Mouse (Mus musculus) erythroblast, embryonic 14.5 days (primary cell): ENCODE measurements around the gene Slc7a5. TPM values are rescaled to one million over a fixed set of nuclear protein-coding genes. Genes with fewer than 3 reads are reported as not detected.

Source experiments
- H3K27me3 ChIP-seq: 2 replicates; pipeline ENCODE4 v1.6.1; 2012; ENCODE audit warnings: inconsistent platforms; ENCODE audit not compliant: control insufficient read depth
- H3K36me3 ChIP-seq: 2 replicates; pipeline ENCODE4 v1.6.1; 2012; ENCODE audit warnings: mild to moderate bottlenecking, inconsistent platforms; ENCODE audit not compliant: control insufficient read depth
- H3K4me1 ChIP-seq: 2 replicates; pipeline ENCODE4 v1.6.1; 2012; ENCODE audit warnings: inconsistent platforms; ENCODE audit not compliant: control insufficient read depth
- H3K4me3 ChIP-seq: replicated peaks from 2 replicates; pipeline ENCODE3; 2012; ENCODE audit warnings: moderate library complexity, mild to moderate bottlenecking, inconsistent platforms
- H3K9me3 ChIP-seq: 2 replicates; pipeline ENCODE4 v1.6.1; 2012; ENCODE audit warnings: low read length, inconsistent platforms, mixed read lengths; ENCODE audit not compliant: control insufficient read depth
- GATA1 ChIP-seq: IDR thresholded peaks from 2 replicates; pipeline ENCODE4 v1.6.1; 2012; ENCODE audit warnings: low read length, inconsistent platforms, mixed read lengths
- TAL1 ChIP-seq: IDR thresholded peaks from 3 replicates; pipeline ENCODE4 v1.6.1; 2012; ENCODE audit warnings: low read length, inconsistent platforms, mixed read lengths
- polyA plus RNA-seq: library from polyadenylated mRNA; stranded (reverse); fragments of >175 nt; gene quantifications from 2 replicates; pipeline ENCODE4 v1.2.3, GENCODE M21; 2012

The Slc7a5 gene
- polyA plus RNA-seq, 1 experiment: 12.4 TPM

DNA sequence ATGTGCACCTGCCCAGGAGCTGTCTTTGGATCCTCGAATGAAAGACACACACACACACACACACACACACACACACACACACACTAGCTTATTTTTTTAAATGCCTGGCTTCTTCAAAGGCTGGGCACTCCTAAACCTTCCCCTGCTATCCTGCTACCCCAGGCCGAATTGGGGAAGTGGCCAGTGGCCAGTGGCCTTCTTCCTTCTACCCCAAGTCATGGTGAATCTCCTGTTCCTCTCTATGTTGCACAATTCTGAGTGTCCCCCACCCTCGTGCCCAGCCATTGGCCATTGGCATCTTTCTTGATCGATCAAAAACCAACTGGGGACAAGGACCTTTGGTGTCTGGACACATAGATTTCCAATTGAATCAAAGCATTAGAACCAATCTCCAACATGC, 22.6 kb upstream of the Slc7a5 start:
- no peak overlapping the region for H3K4me3 ChIP-seq
- no peak for TF ChIP-seq GATA1
- TF ChIP-seq TAL1: no peak
- peaks cover 4% of the 10 kb centered on the region; the same call in 1 of the 2 replicates for H3K4me1 ChIP-seq
- H3K27me3 ChIP-seq: no peaks in the 10 kb centered on the region
- no peaks in the 10 kb centered on the region for H3K9me3 ChIP-seq
- no peaks in the 10 kb centered on the region for H3K36me3 ChIP-seq

DNA sequence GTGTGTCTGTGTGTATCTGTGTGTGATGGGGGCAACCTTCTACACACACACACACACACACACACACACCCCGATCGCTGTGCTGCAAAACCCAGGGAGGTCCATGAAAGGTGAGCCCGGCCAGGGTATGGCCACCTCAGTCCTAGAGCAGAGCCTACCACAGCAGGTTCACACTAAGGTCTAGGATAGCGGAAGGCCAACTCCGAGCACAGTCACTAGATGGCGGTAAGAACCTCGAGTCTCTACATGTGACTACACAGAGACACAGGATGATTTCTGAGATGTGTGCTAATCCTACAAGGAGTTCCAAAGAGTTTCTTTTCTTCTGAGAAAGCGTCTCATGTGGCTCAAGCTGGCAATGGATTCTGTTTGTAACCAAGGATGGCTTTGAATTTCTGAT, 19.8 kb upstream of the Slc7a5 start:
- no peaks in the 10 kb centered on the region; the same call in 1 of the 2 replicates for H3K36me3 ChIP-seq
- no peak for TF ChIP-seq TAL1
- TF ChIP-seq GATA1: no peak
- H3K4me3 ChIP-seq: no peak overlapping the region
- no peaks in the 10 kb centered on the region; the same call in 1 of the 2 replicates for H3K4me1 ChIP-seq
- H3K27me3 ChIP-seq: no peaks in the 10 kb centered on the region
- H3K9me3 ChIP-seq: no peaks in the 10 kb centered on the region

DNA sequence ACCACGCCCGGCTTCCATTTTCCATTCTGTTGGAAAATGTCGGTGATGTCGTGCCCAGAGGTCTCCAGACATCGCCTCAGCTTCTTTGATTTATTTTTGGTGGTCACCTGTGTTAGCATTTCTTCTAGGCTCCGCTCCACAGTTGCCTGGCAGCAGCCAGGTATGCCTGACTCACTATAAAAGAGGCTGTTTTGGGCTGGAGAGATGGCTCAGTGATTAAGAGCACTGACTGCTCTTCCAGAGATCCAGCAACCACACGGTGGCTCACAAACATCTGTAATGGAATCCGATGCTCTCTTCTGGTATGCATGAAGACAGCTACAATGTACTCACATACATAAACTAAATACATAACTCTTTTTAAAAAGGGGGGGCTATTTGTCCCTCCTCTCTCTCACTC, 18.8 kb upstream of the Slc7a5 start:
- Histone ChIP-seq H3K27me3 (no peaks in the 10 kb centered on the region), H3K9me3 (no peaks in the 10 kb centered on the region), H3K4me1 (no peaks in the 10 kb centered on the region; the same call in 1 of the 2 replicates), H3K4me3 (no peak overlapping the region), H3K36me3 (no peaks in the 10 kb centered on the region; the same call in 1 of the 2 replicates)
- no peak for TF ChIP-seq TAL1
- TF ChIP-seq GATA1: no peak

- Histone ChIP-seq H3K36me3 (no peaks in the 10 kb centered on the region; the same call in 1 of the 2 replicates), H3K27me3 (no peaks in the 10 kb centered on the region), H3K4me3 (no peak overlapping the region), H3K9me3 (no peaks in the 10 kb centered on the region), H3K4me1 (no peaks in the 10 kb centered on the region; the same call in 1 of the 2 replicates)
- no peak for TF ChIP-seq TAL1
- no peak for TF ChIP-seq GATA1
These were observed 18.1 kb upstream of the Slc7a5 start for GRCm38 (mm10) chr8:121925624-121926023.

DNA sequence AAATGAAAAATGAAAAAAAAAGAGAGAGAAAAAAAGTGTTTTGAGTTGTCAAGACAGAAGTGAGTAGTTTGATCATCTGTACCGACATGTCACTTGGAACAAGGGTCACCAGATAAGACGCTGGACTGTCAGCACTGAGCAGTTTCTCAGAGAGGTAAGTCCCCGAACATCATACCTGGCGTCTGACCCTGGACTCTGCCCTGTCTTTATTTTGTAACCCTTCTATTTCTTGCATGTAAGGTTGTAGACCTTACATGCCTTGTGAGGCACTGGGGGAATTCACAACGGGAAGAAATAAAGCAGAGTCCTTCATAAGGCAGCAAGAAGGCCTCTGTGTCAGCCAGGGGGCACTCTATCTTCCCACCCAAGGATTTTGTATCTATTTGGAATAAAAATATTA, 17.2 kb upstream of the Slc7a5 start:
- Histone ChIP-seq H3K9me3 (no peaks in the 10 kb centered on the region), H3K36me3 (no peaks in the 10 kb centered on the region; the same call in 1 of the 2 replicates), H3K4me3 (no peak overlapping the region), H3K27me3 (no peaks in the 10 kb centered on the region), H3K4me1 (no peaks in the 10 kb centered on the region; the same call in 1 of the 2 replicates)
- TF ChIP-seq GATA1 (no peak), TAL1 (no peak)

- no peaks in the 10 kb centered on the region for H3K4me1 ChIP-seq
- H3K27me3 ChIP-seq: no peaks in the 10 kb centered on the region
- no peaks in the 10 kb centered on the region for H3K9me3 ChIP-seq
- no peak for TF ChIP-seq TAL1
- TF ChIP-seq GATA1: no peak
- no peak overlapping the region for H3K4me3 ChIP-seq
- H3K36me3 ChIP-seq: no peaks in the 10 kb centered on the region; the same call in 1 of the 2 replicates
These were observed 14.6 kb upstream of the Slc7a5 start for GRCm38 (mm10) chr8:121922101-121922500.

GRCm38 (mm10) chr8:121921582-121921981, 14.1 kb upstream of the Slc7a5 start:
- Histone ChIP-seq H3K4me3 (no peak overlapping the region), H3K27me3 (no peaks in the 10 kb centered on the region), H3K36me3 (no peaks in the 10 kb centered on the region; the same call in 1 of the 2 replicates), H3K9me3 (no peaks in the 10 kb centered on the region), H3K4me1 (no peaks in the 10 kb centered on the region)
- TF ChIP-seq TAL1: no peak
- TF ChIP-seq GATA1: no peak

- no peak for TF ChIP-seq TAL1
- no peak for TF ChIP-seq GATA1
- no peaks in the 10 kb centered on the region for H3K4me1 ChIP-seq
- H3K36me3 ChIP-seq: no peaks in the 10 kb centered on the region; the same call in 1 of the 2 replicates
- no peaks in the 10 kb centered on the region for H3K9me3 ChIP-seq
- H3K4me3 ChIP-seq: no peak overlapping the region
- H3K27me3 ChIP-seq: no peaks in the 10 kb centered on the region
These were observed 12.2 kb upstream of the Slc7a5 start for GRCm38 (mm10) chr8:121919731-121920130.

- no peaks in the 10 kb centered on the region for H3K27me3 ChIP-seq
- H3K4me1 ChIP-seq: no peaks in the 10 kb centered on the region; the same call in 1 of the 2 replicates
- H3K36me3 ChIP-seq: no peaks in the 10 kb centered on the region; the same call in 1 of the 2 replicates
- no peaks in the 10 kb centered on the region for H3K9me3 ChIP-seq
- TF ChIP-seq TAL1: no peak
- no peak for TF ChIP-seq GATA1
- no peak overlapping the region for H3K4me3 ChIP-seq
These were observed 11.7 kb upstream of the Slc7a5 start for GRCm38 (mm10) chr8:121919158-121919557.

- Histone ChIP-seq H3K9me3 (no peaks in the 10 kb centered on the region), H3K27me3 (no peaks in the 10 kb centered on the region), H3K36me3 (no peaks in the 10 kb centered on the region), H3K4me1 (peaks cover 43% of the 10 kb centered on the region), H3K4me3 (no peak overlapping the region)
- TF ChIP-seq TAL1: no peak
These were observed 5.9 kb upstream of the Slc7a5 start for GRCm38 (mm10) chr8:121913378-121913777.
